Mouse (Mus musculus) G1E (cell line): Measurements from ENCODE around the gene Clgn. TPM values are rescaled to one million over a fixed set of nuclear protein-coding genes. Genes with fewer than 3 reads are reported as not detected.

ENCODE experiments used
- ATAC-seq: 2 replicates; pipeline ENCODE4 v1.8.0; 2016; ENCODE audit warnings: mild to moderate bottlenecking; ENCODE audit not compliant: insufficient number of reproducible peaks, poor library complexity, low FRiP score, severe bottlenecking; ENCODE audit errors: extremely low read depth
- DNase-seq: peaks from one replicate; pipeline ENCODE4 v3.0.0; 2012; ENCODE audit warnings: low spot score
- H3K27me3 ChIP-seq: 2 replicates; pipeline ENCODE4 v1.6.1; 2012; ENCODE audit warnings: mild to moderate bottlenecking, low read length, inconsistent platforms; ENCODE audit not compliant: insufficient read depth
- H3K36me3 ChIP-seq: replicated peaks from 2 replicates; pipeline ENCODE3; 2012; ENCODE audit warnings: mild to moderate bottlenecking, inconsistent platforms
- H3K4me1 ChIP-seq: 2 replicates; pipeline ENCODE4 v1.6.1; 2012; ENCODE audit warnings: low read depth, low read length, inconsistent platforms, mixed read lengths; ENCODE audit not compliant: insufficient read depth
- H3K4me3 ChIP-seq: 2 replicates; pipeline ENCODE4 v1.5.1; 2012; ENCODE audit warnings: low read depth, mild to moderate bottlenecking, inconsistent platforms, low read length, moderate library complexity, mixed read lengths
- H3K9me3 ChIP-seq: replicated peaks from 2 replicates; pipeline ENCODE4 v1.6.1; 2012; ENCODE audit warnings: inconsistent platforms
- CTCF ChIP-seq: IDR thresholded peaks from 2 replicates; pipeline ENCODE4 v1.5.1; 2012; ENCODE audit warnings: low read depth, low read length, inconsistent platforms, mixed read lengths
- GATA1 ChIP-seq: IDR thresholded peaks from 2 replicates; pipeline ENCODE4 v1.6.1; 2012; ENCODE audit warnings: borderline replicate concordance, low read length, inconsistent platforms, mixed read lengths
- GATA2 ChIP-seq: IDR thresholded peaks from 2 replicates; pipeline ENCODE4 v1.6.1; 2012; ENCODE audit warnings: low read depth, low read length, inconsistent platforms, borderline replicate concordance
- POLR2AphosphoS5 ChIP-seq: IDR thresholded peaks from 2 replicates; pipeline ENCODE4 v1.6.1; 2012; ENCODE audit warnings: low read depth, low read length, inconsistent platforms; ENCODE audit not compliant: insufficient replicate concordance
- TAL1 ChIP-seq: conservative IDR thresholded peaks from 2 replicates; pipeline ENCODE4 v1.6.1; 2012; ENCODE audit warnings: low read depth, low read length, inconsistent platforms, mixed read lengths
- polyA plus RNA-seq: library from polyadenylated mRNA; stranded (reverse); fragments of >175 nt; gene quantifications from 2 replicates; pipeline ENCODE4 v1.2.3, GENCODE M21; 2012
- total RNA-seq, 2 experiments: library from RNA; stranded (forward) in 1 of 2; stranded (reverse) in 1 of 2; fragments of 200-1000 nt in 1 of 2; fragments of >200 nt in 1 of 2; fragmentation: Nextera tagmentation in 1 of 2; gene quantifications; 2 replicates each; pipeline ENCODE4 v1.2.3; 2014 to 2017

The Clgn gene
- total and polyA plus RNA-seq, 3 experiments = under 0.01 TPM; not detected in 2

DNA sequence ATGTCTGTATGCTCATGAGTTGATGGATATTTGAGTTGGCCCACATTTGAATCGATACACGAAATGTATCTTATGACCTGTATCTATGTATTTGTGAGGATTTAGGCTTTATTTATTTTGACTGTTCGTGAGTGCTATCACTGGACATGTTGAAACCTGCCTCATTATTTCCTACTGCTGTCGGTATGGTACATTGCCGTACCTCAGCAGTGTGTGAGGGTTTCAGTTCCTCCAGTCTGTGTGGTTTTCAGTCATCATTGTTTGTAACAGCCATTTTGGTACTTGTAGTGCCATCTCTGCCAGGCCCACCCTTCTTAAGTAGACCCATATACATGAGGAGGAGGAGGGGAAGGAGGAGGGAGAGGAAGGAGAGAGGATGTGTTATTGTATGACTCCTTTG is 4.7 kb downstream of the Clgn start:
- H3K27me3 ChIP-seq = peaks cover 26% of the 10 kb centered on the region
- no peaks in the 10 kb centered on the region for H3K4me1 ChIP-seq
- no peaks in the 10 kb centered on the region for H3K36me3 ChIP-seq
- H3K9me3 ChIP-seq = 0 out of 2 replicates have a peak, but pooled peaks cover 3% of the 10 kb centered on the region
- DNase-seq = no peak
- ATAC-seq = no peak
- TF ChIP-seq GATA1 (no peak), CTCF (no peak), GATA2 (no peak), TAL1 (no peak), POLR2AphosphoS5 (no peak)
- no peak overlapping the region for H3K4me3 ChIP-seq

DNA sequence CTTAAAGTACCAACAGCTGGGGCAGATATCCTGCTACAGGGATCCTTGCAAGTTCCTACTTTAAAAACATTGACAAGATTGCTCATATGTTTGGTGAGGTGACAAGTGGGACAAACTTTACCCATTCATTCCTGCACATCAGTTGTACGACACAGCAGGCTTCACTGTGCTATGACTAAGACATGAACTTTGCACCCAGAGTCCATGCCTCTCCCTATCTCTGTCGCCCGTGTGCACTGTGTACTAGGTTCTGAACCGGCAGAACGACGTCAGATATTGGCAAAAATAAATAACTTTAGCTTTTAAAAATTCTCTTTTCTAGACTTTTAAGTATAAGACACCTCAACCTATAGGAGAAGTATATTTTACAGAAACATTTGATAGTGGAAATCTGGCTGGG is 7.0 kb downstream of the Clgn start:
- peaks cover 23% of the 10 kb centered on the region for H3K27me3 ChIP-seq
- TF ChIP-seq CTCF = no peak
- no peak overlapping the region for H3K4me3 ChIP-seq
- H3K9me3 ChIP-seq = 0 out of 2 replicates have a peak, but pooled peaks cover 3% of the 10 kb centered on the region
- H3K4me1 ChIP-seq = no peaks in the 10 kb centered on the region
- ATAC-seq (no peak), DNase-seq (no peak)
- no peaks in the 10 kb centered on the region for H3K36me3 ChIP-seq

DNA sequence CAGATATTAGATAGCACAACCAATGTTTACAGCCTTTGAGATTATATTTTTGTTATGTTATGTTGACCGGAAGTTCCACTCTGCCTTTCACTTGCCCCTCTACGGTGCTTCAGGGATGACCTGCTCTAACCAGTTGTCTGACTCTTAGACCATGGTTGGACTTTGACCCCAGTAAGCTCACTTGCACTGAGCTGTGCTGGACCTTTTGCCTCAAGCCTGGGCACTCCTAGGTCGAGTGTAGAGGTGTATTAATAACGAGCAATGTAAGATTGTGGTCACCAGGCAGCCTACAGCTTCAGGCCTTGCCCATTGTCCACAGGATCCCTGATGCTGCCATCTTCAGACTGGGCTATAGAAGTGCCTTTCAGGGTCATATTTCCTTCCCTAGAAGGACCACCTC is 8.1 kb downstream of the Clgn start:
- 0 out of 2 replicates have a peak, but pooled peaks cover 3% of the 10 kb centered on the region for H3K9me3 ChIP-seq
- no peaks in the 10 kb centered on the region for H3K36me3 ChIP-seq
- H3K4me3 ChIP-seq = no peak overlapping the region
- ATAC-seq (no peak), DNase-seq (no peak)
- TF ChIP-seq GATA2 (no peak), GATA1 (no peak), CTCF (no peak), TAL1 (no peak), POLR2AphosphoS5 (no peak)
- no peaks in the 10 kb centered on the region for H3K4me1 ChIP-seq
- H3K27me3 ChIP-seq = peaks cover 25% of the 10 kb centered on the region

DNA sequence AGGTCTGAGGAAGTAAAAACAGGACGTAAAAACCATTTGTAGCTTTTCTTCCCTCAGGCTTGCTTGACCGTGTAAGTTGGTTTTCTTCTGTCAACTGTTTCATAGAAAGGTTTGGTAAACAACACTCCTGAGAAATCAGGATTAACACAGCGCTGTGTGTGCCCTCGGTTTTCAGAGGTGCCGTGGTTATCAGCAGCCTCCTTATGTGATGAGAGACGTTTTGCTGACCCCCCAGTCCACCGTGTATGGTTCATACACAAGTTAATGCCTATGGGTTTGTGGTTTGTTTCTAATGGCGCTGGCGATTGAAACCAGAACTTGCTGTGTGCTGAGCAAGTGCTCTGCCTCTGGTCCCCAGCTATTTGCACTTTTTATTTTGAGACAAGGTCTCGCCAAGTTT is 15.9 kb downstream of the Clgn start:
- no peak for TF ChIP-seq GATA1
- no peak for TF ChIP-seq CTCF
- TF ChIP-seq TAL1 = no peak
- TF ChIP-seq POLR2AphosphoS5 = no peak
- TF ChIP-seq GATA2 = no peak
- ATAC-seq (no peak), DNase-seq (no peak)
- no peaks in the 10 kb centered on the region for H3K36me3 ChIP-seq
- H3K4me3 ChIP-seq = no peak overlapping the region
- H3K27me3 ChIP-seq = peaks cover 33% of the 10 kb centered on the region
- H3K9me3 ChIP-seq = no peaks in the 10 kb centered on the region
- H3K4me1 ChIP-seq = peaks cover 5% of the 10 kb centered on the region; the same call in 1 of the 2 replicates

DNA sequence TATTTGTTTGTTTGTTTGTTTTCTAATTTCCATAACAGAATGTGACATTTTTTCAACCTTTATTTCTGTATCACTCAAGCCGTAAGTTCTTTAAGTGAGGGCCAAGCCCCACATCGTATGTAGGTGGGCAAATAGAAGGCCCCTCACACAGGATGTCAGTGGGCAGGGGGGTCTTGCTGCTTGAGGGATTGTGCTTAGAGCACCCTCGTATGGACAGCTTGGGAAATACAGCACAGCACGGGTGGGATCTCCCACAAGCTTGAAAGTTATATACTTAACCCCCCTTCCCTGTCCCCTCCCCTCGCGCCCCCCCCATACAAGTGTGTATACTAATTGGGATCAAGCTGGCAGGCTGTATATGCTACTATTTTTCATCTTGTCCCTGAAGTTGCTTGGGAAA is 17.2 kb downstream of the Clgn start:
- no peak for ATAC-seq
- H3K4me1 ChIP-seq = peaks cover 5% of the 10 kb centered on the region; the same call in 1 of the 2 replicates
- peak; percentile 41; the same call in 1 of the 2 replicates for TF ChIP-seq CTCF
- TF ChIP-seq GATA1 = no peak
- no peaks in the 10 kb centered on the region for H3K9me3 ChIP-seq
- peak; percentile 19 for DNase-seq
- H3K27me3 ChIP-seq = peaks cover 32% of the 10 kb centered on the region
- no peaks in the 10 kb centered on the region for H3K36me3 ChIP-seq
- no peak overlapping the region for H3K4me3 ChIP-seq

DNA sequence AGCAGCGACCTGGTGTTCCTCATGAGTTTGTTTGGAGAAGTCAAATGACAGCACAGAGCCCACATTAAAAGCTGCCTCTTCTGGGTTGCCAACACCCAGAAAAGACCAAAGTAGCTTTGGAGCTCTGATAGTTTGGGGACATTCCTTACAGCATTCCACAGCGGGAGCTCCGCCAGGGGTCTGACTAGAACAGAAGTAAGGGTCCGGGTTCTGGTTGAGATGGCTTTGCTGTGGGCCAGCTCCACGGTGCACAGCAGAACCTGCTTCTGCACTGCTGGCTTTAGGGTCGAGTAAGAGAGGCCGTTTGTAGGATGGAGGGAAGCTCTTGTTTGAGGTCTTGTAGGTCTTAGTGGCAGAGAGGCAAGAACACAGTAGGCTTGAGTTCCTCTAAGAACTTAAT is 18.8 kb downstream of the Clgn start:
- H3K27me3 ChIP-seq = peaks cover 24% of the 10 kb centered on the region
- ATAC-seq = no peak
- DNase-seq = no peak
- no peak overlapping the region for H3K4me3 ChIP-seq
- H3K9me3 ChIP-seq = no peaks in the 10 kb centered on the region
- peaks cover 5% of the 10 kb centered on the region; the same call in 1 of the 2 replicates for H3K4me1 ChIP-seq
- TF ChIP-seq CTCF (no peak), POLR2AphosphoS5 (no peak), TAL1 (no peak), GATA2 (no peak), GATA1 (no peak)
- no peaks in the 10 kb centered on the region for H3K36me3 ChIP-seq

DNA sequence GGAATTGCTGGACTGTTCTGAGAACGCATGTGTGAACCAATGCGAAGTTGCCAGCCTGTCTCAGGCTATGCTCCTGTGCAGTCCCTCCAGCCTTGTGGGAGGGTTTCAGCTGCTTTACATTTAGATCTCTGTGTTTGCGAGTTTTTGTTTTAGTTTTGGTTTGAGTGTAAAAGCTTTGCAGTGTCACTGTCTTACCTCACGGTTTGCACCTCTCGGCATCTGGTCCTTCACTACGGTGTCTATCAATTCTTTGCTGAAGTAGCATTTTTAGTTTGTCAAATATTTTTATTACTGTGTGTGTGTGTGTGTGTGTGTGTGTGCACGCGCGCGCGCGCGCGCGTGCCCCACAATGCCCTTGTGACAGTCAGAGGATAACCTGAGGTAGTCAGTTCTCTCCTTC is 27.2 kb downstream of the Clgn start:
- no peak for TF ChIP-seq GATA1
- TF ChIP-seq TAL1 = no peak
- TF ChIP-seq CTCF = no peak
- TF ChIP-seq GATA2 = no peak
- TF ChIP-seq POLR2AphosphoS5 = no peak
- ATAC-seq = no peak
- Histone ChIP-seq H3K27me3 (peaks cover 14% of the 10 kb centered on the region), H3K4me3 (no peak overlapping the region), H3K9me3 (no peaks in the 10 kb centered on the region), H3K4me1 (peaks cover 28% of the 10 kb centered on the region), H3K36me3 (no peaks in the 10 kb centered on the region)
- no peak for DNase-seq
